Mouse (Mus musculus): ENCODE data around the gene Retsat. TPM values are rescaled to one million over a fixed set of nuclear protein-coding genes. Genes with fewer than 3 reads are reported as not detected.

Gene Retsat
- polyA plus RNA-seq, 1 experiment, result 14.9 TPM

DNA sequence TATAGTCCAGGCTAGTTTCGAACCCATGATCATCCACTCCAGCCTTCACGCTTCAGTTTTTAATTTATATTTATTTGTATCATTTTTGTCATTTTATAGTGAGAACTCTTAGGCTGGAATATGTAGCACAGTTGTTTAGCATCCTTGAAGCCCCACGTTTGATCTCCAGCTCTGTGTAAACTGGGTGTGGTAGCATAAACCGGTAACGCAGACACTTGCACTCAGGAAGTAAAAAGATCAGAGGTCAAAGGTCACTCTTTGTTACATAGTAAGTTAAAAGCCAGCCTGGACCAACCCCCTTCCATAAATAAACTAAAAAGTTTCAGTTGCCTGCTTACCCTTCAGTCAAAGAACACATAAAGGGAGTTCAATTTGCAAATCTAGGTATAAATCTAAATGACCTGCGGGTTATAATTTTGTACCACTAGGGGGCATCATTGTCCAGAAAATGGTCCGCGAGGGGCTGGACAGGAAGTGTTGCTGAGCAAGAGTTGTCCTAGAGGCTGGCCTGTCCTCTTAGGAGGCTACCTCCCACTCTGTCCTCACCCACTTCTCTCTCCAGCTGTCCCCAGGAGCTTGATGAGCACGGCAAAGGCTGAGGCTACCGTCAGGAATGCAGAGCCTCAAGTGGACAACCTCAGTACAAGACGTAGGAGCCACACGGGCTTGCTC, 37.6 kb downstream of the Retsat start:
- no peaks in the 10 kb centered on the region for H3K27me3 ChIP-seq (ENCODE audit: control insufficient read depth, insufficient read depth, insufficient read length)
- no peak for TF ChIP-seq E2F4 (IDR thresholded peaks at IDR 0.05; ENCODE audit: insufficient read depth)
- no peak for TF ChIP-seq MAX (IDR thresholded peaks at IDR 0.05; ENCODE audit: low read depth)
- no peak for TF ChIP-seq TCF3 (IDR thresholded peaks at IDR 0.05; ENCODE audit: insufficient read length, low read depth)
- TF ChIP-seq CEBPB (IDR thresholded peaks at IDR 0.05; ENCODE audit: insufficient read depth, poor library complexity, severe bottlenecking), result no peak
- no peak for TF ChIP-seq POLR2AphosphoS2 (IDR thresholded peaks at IDR 0.05; ENCODE audit: insufficient read length, low read depth)
- no peak for TF ChIP-seq USF1 (IDR thresholded peaks at IDR 0.05; ENCODE audit: low read depth)
- no peak for TF ChIP-seq TCF12 (IDR thresholded peaks at IDR 0.05; ENCODE audit: insufficient read depth, poor library complexity, severe bottlenecking)
- no peak for TF ChIP-seq POLR2A (IDR thresholded peaks at IDR 0.05; ENCODE audit: insufficient read length, low read depth)
- no peak for TF ChIP-seq SRF (IDR thresholded peaks at IDR 0.05; ENCODE audit: control insufficient read depth, insufficient read length, low read depth)
- TF ChIP-seq REST (IDR thresholded peaks at IDR 0.05; ENCODE audit: insufficient read depth, insufficient read length), result no peak
- TF ChIP-seq MYOG (IDR thresholded peaks at IDR 0.05; ENCODE audit: control insufficient read depth in 1 of 3, insufficient read depth in 1 of 3, insufficient read length in 2 of 3, low read depth in 2 of 3), result no peak
- no peak for TF ChIP-seq MYOD1 (IDR thresholded peaks at IDR 0.05; ENCODE audit: control insufficient read depth in 1 of 3, insufficient read length in 2 of 3, low read depth in 2 of 3)
- H3K4me2 ChIP-seq (ENCODE audit: low read depth), result no peak overlapping the region
- no peak overlapping the region for H3ac ChIP-seq (ENCODE audit: control insufficient read depth, insufficient read length)
- no peak overlapping the region for H3K4me3 ChIP-seq
- peaks cover 2% of the 10 kb centered on the region for H3K36me3 ChIP-seq (ENCODE audit: control insufficient read depth, insufficient read depth)
- no peaks in the 10 kb centered on the region for H3K79me2 ChIP-seq (ENCODE audit: control insufficient read depth, insufficient read depth)

DNA sequence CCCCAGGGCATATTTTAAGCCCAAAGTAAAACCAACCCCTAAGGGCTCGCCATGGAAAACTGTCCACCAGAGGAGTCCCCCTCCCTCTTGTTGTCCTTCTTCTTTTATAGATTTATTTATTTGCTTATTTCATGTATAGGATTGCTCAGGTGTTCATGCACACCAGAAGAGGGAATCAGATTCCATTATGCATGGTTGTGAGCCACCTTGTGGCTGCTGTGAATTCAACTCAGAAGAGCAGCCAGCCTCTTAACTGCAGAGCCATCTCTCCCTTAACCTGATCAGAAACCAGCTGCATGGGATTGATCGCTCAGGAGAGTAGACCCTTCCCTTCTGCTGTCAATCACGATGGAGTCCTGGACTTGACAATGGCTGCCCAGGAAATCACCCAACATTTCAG, 38.7 kb downstream of the Retsat start:
- no peak overlapping the region for H3K4me2 ChIP-seq (ENCODE audit: low read depth)
- H3K4me3 ChIP-seq, result no peak overlapping the region
- no peaks in the 10 kb centered on the region for H3K27me3 ChIP-seq (ENCODE audit: control insufficient read depth, insufficient read depth, insufficient read length)
- H3ac ChIP-seq (ENCODE audit: control insufficient read depth, insufficient read length), result no peak overlapping the region
- no peaks in the 10 kb centered on the region for H3K36me3 ChIP-seq (ENCODE audit: control insufficient read depth, insufficient read depth)
- no peak for TF ChIP-seq POLR2AphosphoS2 (IDR thresholded peaks at IDR 0.05; ENCODE audit: insufficient read length, low read depth)
- no peaks in the 10 kb centered on the region for H3K79me2 ChIP-seq (ENCODE audit: control insufficient read depth, insufficient read depth)

DNA sequence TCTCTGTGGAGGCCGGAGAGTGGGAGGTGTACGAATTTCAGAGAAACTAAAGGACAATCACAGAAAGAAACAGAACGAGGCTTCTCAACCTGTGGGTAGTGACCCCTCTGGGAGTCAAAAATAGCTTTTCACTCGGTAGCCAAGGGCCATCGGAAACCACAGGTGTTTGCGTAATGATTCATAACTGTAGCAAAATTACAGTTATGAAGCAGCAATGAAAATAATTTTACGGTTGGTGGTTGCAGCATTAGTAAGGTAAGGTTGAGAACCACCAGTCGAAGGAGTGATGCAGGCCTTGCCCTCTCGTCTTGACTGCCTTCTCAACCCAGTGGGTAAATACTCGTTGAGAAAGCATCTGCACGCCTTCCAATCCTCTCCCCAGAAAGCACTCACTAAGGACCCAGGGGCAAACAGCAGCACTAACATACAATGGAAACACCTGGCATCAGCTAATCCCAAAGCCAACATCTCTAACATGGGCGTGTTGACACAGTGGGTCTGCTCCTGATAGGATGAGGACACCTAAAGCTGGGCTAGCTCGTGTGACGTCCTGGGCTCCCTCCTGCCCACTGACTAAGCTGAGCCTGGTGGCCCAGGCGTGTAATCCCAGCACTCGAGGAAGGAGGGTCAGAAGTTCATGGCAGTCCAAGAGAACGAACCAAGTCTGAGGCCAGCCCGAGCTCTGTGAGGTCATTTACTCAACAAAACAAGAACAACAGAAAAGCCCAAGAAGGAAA, 43.1 kb downstream of the Retsat start:
- no peak for TF ChIP-seq MYOD1 (IDR thresholded peaks at IDR 0.05; ENCODE audit: control insufficient read depth in 1 of 3, insufficient read length in 2 of 3, low read depth in 2 of 3)
- TF ChIP-seq SRF (IDR thresholded peaks at IDR 0.05; ENCODE audit: control insufficient read depth, insufficient read length, low read depth), result no peak
- no peak for TF ChIP-seq CEBPB (IDR thresholded peaks at IDR 0.05; ENCODE audit: insufficient read depth, poor library complexity, severe bottlenecking)
- TF ChIP-seq USF1 (IDR thresholded peaks at IDR 0.05; ENCODE audit: low read depth), result no peak
- no peak for TF ChIP-seq MAX (IDR thresholded peaks at IDR 0.05; ENCODE audit: low read depth)
- no peak for TF ChIP-seq TCF3 (IDR thresholded peaks at IDR 0.05; ENCODE audit: insufficient read length, low read depth)
- no peak for TF ChIP-seq MYOG (IDR thresholded peaks at IDR 0.05; ENCODE audit: control insufficient read depth in 1 of 3, insufficient read depth in 1 of 3, insufficient read length in 2 of 3, low read depth in 2 of 3)
- no peak for TF ChIP-seq E2F4 (IDR thresholded peaks at IDR 0.05; ENCODE audit: insufficient read depth)
- no peak for TF ChIP-seq TCF12 (IDR thresholded peaks at IDR 0.05; ENCODE audit: insufficient read depth, poor library complexity, severe bottlenecking)
- no peak for TF ChIP-seq POLR2A (IDR thresholded peaks at IDR 0.05; ENCODE audit: insufficient read length, low read depth)
- TF ChIP-seq POLR2AphosphoS2 (IDR thresholded peaks at IDR 0.05; ENCODE audit: insufficient read length, low read depth), result no peak
- TF ChIP-seq REST (IDR thresholded peaks at IDR 0.05; ENCODE audit: insufficient read depth, insufficient read length), result no peak

DNA sequence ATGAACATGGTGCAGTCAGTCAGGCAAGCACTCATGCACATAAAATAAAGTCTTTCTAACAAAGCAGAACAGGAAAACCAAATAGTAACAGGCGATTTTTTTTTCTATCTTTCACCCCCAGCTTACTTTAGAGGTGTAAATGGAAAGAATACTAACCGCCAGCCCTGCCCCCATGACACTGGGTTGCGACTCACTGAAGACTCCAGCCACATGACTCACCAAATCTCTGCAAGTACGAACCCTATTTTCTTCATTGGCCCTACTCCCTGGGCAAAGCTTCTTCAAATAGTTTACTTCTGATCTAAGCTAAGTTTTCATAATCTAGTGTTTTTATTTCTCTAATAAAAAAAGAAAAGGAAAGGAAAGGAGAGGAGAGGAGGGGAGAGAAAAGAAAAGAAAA, 46.3 kb downstream of the Retsat start:
- Histone ChIP-seq H3K27me3 (ENCODE audit: control insufficient read depth, insufficient read depth, insufficient read length) (no peaks in the 10 kb centered on the region), H3K4me2 (ENCODE audit: low read depth) (peak overlapping the region; percentile 58)
- TF ChIP-seq POLR2A (IDR thresholded peaks at IDR 0.05; ENCODE audit: insufficient read length, low read depth) (no peak), USF1 (IDR thresholded peaks at IDR 0.05; ENCODE audit: low read depth) (peak; percentile 20)

More for the DNA sequence above, 43.1 kb downstream of the Retsat start:
- Histone ChIP-seq H3K27me3 (ENCODE audit: control insufficient read depth, insufficient read depth, insufficient read length) (no peaks in the 10 kb centered on the region), H3ac (ENCODE audit: control insufficient read depth, insufficient read length) (no peak overlapping the region), H3K4me2 (ENCODE audit: low read depth) (no peak overlapping the region), H3K4me3 (no peak overlapping the region), H3K79me2 (ENCODE audit: control insufficient read depth, insufficient read depth) (no peaks in the 10 kb centered on the region), H3K36me3 (ENCODE audit: control insufficient read depth, insufficient read depth) (no peaks in the 10 kb centered on the region)

DNA sequence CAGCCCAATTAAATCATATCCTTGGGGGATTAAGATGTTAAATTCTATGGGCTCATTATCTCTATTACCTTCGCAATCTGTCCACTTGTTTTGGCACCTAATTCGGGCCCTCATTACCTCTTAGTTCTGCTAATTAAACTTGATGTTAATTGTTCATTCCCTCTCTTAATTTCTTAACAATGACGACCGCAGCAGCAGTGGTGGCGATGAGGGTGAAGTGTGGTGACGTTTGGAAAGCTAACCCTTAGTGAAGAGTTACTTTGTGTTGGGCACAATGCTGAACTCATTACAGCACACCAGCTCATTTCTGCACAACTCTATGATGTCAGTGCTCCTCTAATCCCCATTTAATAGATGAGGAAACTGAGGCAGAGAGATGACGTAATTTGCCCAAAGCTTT, 47.1 kb downstream of the Retsat start:
- H3ac ChIP-seq (ENCODE audit: control insufficient read depth, insufficient read length), result no peak overlapping the region
- H3K4me2 ChIP-seq (ENCODE audit: low read depth), result peak overlapping the region; percentile 58
- no peak for TF ChIP-seq POLR2AphosphoS2 (IDR thresholded peaks at IDR 0.05; ENCODE audit: insufficient read length, low read depth)
- TF ChIP-seq MYOD1 (IDR thresholded peaks at IDR 0.05; ENCODE audit: control insufficient read depth in 1 of 3, insufficient read length in 2 of 3, low read depth in 2 of 3), result no peak
- TF ChIP-seq MAX (IDR thresholded peaks at IDR 0.05; ENCODE audit: low read depth), result no peak
- TF ChIP-seq POLR2A (IDR thresholded peaks at IDR 0.05; ENCODE audit: insufficient read length, low read depth), result no peak
- no peak for TF ChIP-seq MYOG (IDR thresholded peaks at IDR 0.05; ENCODE audit: control insufficient read depth in 1 of 3, insufficient read depth in 1 of 3, insufficient read length in 2 of 3, low read depth in 2 of 3)
- no peak for TF ChIP-seq SRF (IDR thresholded peaks at IDR 0.05; ENCODE audit: control insufficient read depth, insufficient read length, low read depth)
- peaks cover under 1% of the 10 kb centered on the region for H3K79me2 ChIP-seq (ENCODE audit: control insufficient read depth, insufficient read depth)
- H3K27me3 ChIP-seq (ENCODE audit: control insufficient read depth, insufficient read depth, insufficient read length), result no peaks in the 10 kb centered on the region
- H3K36me3 ChIP-seq (ENCODE audit: control insufficient read depth, insufficient read depth), result no peaks in the 10 kb centered on the region
- H3K4me3 ChIP-seq, result no peak overlapping the region

More for the DNA sequence above, 46.3 kb downstream of the Retsat start:
- Histone ChIP-seq H3K4me3 (no peak overlapping the region), H3K79me2 (ENCODE audit: control insufficient read depth, insufficient read depth) (no peaks in the 10 kb centered on the region), H3K36me3 (ENCODE audit: control insufficient read depth, insufficient read depth) (no peaks in the 10 kb centered on the region), H3ac (ENCODE audit: control insufficient read depth, insufficient read length) (no peak overlapping the region)
